Mouse (Mus musculus) midbrain, embryonic 15.5 days (tissue): Measurements from ENCODE around the gene Siva1. TPM values are rescaled to one million over a fixed set of nuclear protein-coding genes. Genes with fewer than 3 reads are reported as not detected.

ENCODE experiments used
- ATAC-seq: fragments of 200-750 bp; cut with Nextera tagmentation; replicated peaks from 2 replicates; pipeline ENCODE4 v1.8.0; 2017; ENCODE audit warnings: moderate TSS enrichment
- H3K27ac ChIP-seq: fragments of 300-500 bp; sonication (generic); 2 replicates; pipeline ENCODE4 v1.5.1; 2015; ENCODE audit warnings: mild to moderate bottlenecking, inconsistent platforms
- H3K27me3 ChIP-seq: fragments of 300-500 bp; sonication (generic); replicated peaks from 2 replicates; pipeline ENCODE4 v1.6.1; 2015; ENCODE audit warnings: inconsistent platforms
- H3K36me3 ChIP-seq: fragments of 300-500 bp; sonication (generic); replicated peaks from 2 replicates; pipeline ENCODE4 v1.6.1; 2015; ENCODE audit warnings: inconsistent platforms
- H3K4me1 ChIP-seq: fragments of 300-500 bp; sonication (generic); 2 replicates; pipeline ENCODE4 v1.6.1; 2015; ENCODE audit warnings: inconsistent platforms
- H3K4me2 ChIP-seq: fragments of 300-500 bp; sonication (generic); 2 replicates; pipeline ENCODE4 v1.6.1; 2015; ENCODE audit warnings: inconsistent platforms, mild to moderate bottlenecking, moderate library complexity
- H3K4me3 ChIP-seq: fragments of 300-500 bp; sonication (generic); 2 replicates; pipeline ENCODE4 v1.5.1; 2015; ENCODE audit warnings: mild to moderate bottlenecking, inconsistent platforms
- H3K9ac ChIP-seq: fragments of 300-500 bp; sonication (generic); 2 replicates; pipeline ENCODE4 v1.6.1; 2015; ENCODE audit warnings: mild to moderate bottlenecking, inconsistent platforms
- H3K9me3 ChIP-seq: fragments of 300-500 bp; sonication (generic); 2 replicates; pipeline ENCODE4 v1.6.1; 2016; ENCODE audit warnings: inconsistent platforms
- WGBS: fragments of 180-500 bp; shearing (Covaris S2); methylation state at CpG from one replicate; pipeline ENCODE4 v1.1.7; 2015; ENCODE audit warnings: mixed read lengths; 5-methylcytosine and 5-hydroxymethylcytosine counted together
- polyA plus RNA-seq: library from polyadenylated mRNA; unstranded; fragments of >200 nt; fragmentation: Nextera tagmentation; extraction: Ambion mirVana; gene quantifications from 2 replicates; pipeline ENCODE4 v1.2.1, GENCODE M21; 2015

Gene Siva1
- polyA plus RNA-seq, result 51.2 and 59.2 TPM in 2 replicates

DNA sequence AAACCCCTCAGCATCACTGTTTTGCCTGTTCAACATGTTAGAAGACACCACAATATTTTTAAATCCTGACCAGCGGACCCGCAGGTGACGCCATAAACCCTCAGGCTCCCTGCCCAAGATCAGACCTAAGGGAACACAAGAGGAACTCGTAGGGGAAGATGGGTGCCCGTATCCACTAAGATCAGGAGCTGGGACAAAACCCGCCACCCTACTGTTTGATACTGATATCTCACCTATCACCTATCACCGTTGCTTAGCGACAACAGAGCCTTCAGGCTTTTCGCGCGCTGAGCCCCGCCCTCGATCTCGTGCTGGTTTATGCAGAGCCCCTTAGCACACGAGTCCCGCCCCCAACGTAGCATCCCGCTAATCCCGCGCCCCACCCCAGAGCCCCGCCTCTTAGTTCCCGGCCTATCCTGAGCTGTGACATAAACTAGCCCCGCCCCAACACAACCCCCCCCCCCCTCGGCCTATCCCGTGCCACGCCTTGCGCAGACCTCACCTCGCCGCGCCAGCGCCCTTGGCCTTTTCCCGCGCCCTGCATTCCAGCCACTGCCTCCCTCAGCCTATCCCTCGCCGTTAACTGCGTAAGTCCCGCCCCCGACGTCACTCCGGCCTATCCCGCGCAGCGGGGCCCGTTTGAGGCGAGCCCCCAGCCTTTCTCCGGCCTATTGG, at the start of gene Siva1:
Gene Siva1, plus strand, starts transcription at position 500 of the 675 bp plus-strand sequence.
- Histone ChIP-seq H3K4me2 (peak within 1 kb of the TSS; percentile 62), H3K36me3 (peaks cover 7% of the 10 kb centered on the region; the same call in 1 of the 2 replicates), H3K27ac (peak within 1 kb of the TSS; percentile 74), H3K9ac (peak within 1 kb of the TSS; percentile 57), H3K27me3 (no peaks in the 10 kb centered on the region), H3K4me1 (peaks cover 23% of the 10 kb centered on the region), H3K9me3 (no peaks in the 10 kb centered on the region), H3K4me3 (peak within 1 kb of the TSS; percentile 63)
- ATAC-seq, result peak; percentile 96
- WGBS, result 1% methylated on average over 46 of the region's 46 CpGs

DNA sequence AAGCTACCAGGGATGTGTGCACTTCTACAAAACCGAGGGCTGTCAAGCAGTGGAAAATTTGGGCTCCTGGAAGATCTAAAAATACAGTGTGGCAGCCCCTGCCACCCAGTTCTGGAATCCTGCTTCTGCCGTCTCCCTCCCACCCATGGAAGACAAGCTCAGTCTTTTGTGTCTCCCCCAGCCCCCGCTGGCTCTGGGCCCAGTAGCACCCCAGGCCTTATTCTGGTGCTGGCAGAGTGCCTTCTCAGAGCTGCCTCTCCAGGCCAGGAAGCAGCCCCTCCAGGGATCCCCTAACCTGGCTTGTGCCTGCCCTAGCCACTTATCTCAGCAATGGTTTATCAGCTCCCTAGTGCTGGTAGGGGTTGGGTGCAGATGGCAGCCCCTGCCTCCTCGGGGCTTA, 49.5 kb upstream of the Siva1 start:
- Histone ChIP-seq H3K4me2 (no peak overlapping the region), H3K9ac (no peak overlapping the region), H3K36me3 (no peaks in the 10 kb centered on the region), H3K27ac (no peak overlapping the region), H3K4me1 (peaks cover 11% of the 10 kb centered on the region), H3K27me3 (peaks cover under 1% of the 10 kb centered on the region; the same call in 1 of the 2 replicates), H3K4me3 (no peak overlapping the region), H3K9me3 (no peaks in the 10 kb centered on the region)
- no peak for ATAC-seq
- WGBS, result 42% methylated on average over 4 of the region's 4 CpGs

DNA sequence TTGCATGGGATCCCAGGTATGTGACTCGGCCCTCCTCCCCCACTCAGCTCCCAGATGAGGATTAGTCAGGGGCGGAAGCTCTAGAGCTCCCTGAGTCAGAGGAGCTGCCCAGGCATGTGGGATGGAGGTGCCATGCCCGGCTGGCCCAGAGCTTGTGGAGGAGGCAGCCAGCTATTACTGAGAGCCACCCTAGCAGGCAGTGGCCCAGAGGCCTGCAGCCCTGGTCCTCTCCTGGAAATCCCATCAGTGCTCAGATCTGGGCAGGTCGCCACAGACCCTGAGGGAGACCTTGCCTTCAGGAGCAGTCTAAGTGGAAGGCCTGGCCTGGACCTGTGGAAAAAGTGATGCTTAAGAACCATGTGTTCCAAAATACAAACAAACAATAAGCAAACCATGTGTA, 48.9 kb upstream of the Siva1 start:
- ATAC-seq, result no peak
- Histone ChIP-seq H3K36me3 (no peaks in the 10 kb centered on the region), H3K4me2 (no peak overlapping the region), H3K27me3 (no peaks in the 10 kb centered on the region), H3K9me3 (no peaks in the 10 kb centered on the region), H3K4me3 (no peak overlapping the region), H3K4me1 (peaks cover 11% of the 10 kb centered on the region), H3K9ac (no peak overlapping the region), H3K27ac (no peak overlapping the region)
- 67% methylated on average over 4 of the region's 4 CpGs for WGBS

DNA sequence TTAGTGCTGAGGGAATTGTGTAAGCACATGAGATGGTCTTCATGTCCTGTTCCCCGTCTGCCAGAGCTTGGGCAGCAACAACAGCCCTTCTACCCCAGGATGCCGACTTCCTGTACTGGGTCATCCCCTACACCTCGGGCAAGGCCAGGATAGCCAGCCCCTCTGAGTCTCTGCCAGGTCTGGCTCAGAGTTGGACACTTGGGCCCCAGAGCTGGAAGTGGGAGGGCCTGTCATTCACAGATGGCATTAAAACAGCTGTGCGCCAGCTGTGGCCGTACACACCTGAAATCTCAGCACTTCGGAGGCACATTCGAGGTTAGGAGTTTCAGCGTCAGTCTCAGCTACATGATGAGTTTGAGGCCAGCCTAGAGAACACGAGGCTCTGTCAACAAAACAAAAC, 48.0 kb upstream of the Siva1 start:
- Histone ChIP-seq H3K4me1 (peaks cover 11% of the 10 kb centered on the region), H3K27me3 (no peaks in the 10 kb centered on the region), H3K27ac (no peak overlapping the region), H3K4me3 (no peak overlapping the region), H3K4me2 (no peak overlapping the region), H3K9ac (no peak overlapping the region), H3K9me3 (no peaks in the 10 kb centered on the region), H3K36me3 (no peaks in the 10 kb centered on the region)
- WGBS, result 77% methylated on average over 9 of the region's 9 CpGs
- no peak for ATAC-seq

DNA sequence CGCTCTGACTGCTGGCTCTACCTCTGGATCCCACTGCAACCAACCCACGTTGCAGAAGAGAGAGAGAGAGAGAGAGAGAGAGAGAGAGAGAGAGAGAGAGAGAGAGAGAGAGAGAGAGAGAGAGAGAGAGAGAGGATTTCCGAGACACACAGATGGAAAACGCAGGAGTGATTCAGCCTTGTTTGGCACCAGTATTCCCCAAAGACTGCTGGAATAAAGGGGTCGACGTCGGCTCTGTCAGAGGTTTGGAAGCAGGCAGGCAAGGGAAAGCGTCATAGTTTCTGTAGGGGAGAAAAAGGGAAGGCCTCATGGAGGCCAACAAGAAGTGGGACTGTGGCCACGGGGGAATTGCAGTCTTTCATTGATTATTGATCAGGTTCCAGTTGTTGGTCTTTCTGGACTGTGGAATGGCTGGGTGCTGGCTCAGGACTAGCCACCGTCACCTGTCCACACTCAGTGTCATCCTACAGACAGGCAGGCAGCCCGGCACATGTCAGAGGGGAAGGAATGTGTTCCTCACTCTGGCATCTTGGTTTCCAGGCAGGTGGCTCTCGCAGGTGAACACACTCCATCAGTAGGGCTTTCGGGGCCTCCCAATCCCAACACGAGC, 47.5 kb upstream of the Siva1 start:
- no peaks in the 10 kb centered on the region for H3K9me3 ChIP-seq
- H3K9ac ChIP-seq, result no peak overlapping the region
- H3K4me2 ChIP-seq, result no peak overlapping the region
- H3K27ac ChIP-seq, result no peak overlapping the region
- no peak for ATAC-seq
- H3K27me3 ChIP-seq, result no peaks in the 10 kb centered on the region
- WGBS, result 69% methylated on average over 14 of the region's 14 CpGs
- H3K4me1 ChIP-seq, result peaks cover 11% of the 10 kb centered on the region
- H3K4me3 ChIP-seq, result no peak overlapping the region
- no peaks in the 10 kb centered on the region for H3K36me3 ChIP-seq

DNA sequence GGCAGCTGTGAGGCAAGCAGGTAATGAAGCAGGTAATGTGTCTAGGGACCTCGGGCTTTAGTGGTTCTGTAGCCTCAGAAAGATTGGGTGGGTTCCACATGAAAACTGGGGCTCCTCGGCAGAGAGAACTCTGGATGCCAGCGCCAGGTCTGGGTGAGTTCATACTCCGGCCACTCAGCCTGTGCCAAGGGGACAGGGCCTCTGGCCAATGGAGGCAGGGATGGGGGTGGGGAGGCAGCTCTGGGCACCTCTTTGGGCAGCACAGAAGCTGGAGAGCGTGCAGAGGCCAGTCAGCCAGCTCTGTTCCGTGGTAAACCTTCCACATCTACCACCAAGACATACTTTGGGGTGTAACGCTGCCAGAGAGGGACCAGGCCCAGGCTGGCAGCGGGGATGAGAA, 46.9 kb upstream of the Siva1 start:
- H3K27ac ChIP-seq, result no peak overlapping the region
- H3K4me3 ChIP-seq, result no peak overlapping the region
- WGBS, result 81% methylated on average over 8 of the region's 8 CpGs
- no peak for ATAC-seq
- H3K36me3 ChIP-seq, result no peaks in the 10 kb centered on the region
- peaks cover 11% of the 10 kb centered on the region for H3K4me1 ChIP-seq
- no peak overlapping the region for H3K9ac ChIP-seq
- no peaks in the 10 kb centered on the region for H3K9me3 ChIP-seq
- no peak overlapping the region for H3K4me2 ChIP-seq
- H3K27me3 ChIP-seq, result no peaks in the 10 kb centered on the region

DNA sequence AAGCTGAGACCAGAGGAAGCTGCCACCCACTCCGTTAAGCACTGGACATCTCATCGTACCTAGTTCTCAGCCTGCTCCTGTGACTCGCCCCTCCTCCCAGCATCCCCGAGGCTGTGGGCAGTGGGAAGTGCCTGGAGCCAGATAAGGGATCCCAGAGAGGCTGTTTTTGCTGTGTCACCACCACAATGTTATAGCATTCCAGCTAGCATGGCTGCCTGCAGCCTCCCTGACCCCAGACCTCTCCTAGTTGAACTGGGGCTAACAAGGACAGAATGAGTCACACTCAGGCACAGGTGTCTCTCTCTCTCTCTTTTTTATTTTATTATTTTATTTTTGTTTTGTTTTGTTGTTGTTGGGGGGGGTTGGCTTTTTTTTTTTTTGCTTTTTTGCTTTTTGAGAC, 45.3 kb upstream of the Siva1 start:
- no peak overlapping the region for H3K4me2 ChIP-seq
- no peak overlapping the region for H3K4me3 ChIP-seq
- H3K4me1 ChIP-seq, result peaks cover 11% of the 10 kb centered on the region
- no peaks in the 10 kb centered on the region for H3K9me3 ChIP-seq
- H3K27me3 ChIP-seq, result no peaks in the 10 kb centered on the region
- WGBS, result 38% methylated on average over 4 of the region's 4 CpGs
- H3K27ac ChIP-seq, result no peak overlapping the region
- H3K9ac ChIP-seq, result no peak overlapping the region
- H3K36me3 ChIP-seq, result no peaks in the 10 kb centered on the region
- ATAC-seq, result no peak

DNA sequence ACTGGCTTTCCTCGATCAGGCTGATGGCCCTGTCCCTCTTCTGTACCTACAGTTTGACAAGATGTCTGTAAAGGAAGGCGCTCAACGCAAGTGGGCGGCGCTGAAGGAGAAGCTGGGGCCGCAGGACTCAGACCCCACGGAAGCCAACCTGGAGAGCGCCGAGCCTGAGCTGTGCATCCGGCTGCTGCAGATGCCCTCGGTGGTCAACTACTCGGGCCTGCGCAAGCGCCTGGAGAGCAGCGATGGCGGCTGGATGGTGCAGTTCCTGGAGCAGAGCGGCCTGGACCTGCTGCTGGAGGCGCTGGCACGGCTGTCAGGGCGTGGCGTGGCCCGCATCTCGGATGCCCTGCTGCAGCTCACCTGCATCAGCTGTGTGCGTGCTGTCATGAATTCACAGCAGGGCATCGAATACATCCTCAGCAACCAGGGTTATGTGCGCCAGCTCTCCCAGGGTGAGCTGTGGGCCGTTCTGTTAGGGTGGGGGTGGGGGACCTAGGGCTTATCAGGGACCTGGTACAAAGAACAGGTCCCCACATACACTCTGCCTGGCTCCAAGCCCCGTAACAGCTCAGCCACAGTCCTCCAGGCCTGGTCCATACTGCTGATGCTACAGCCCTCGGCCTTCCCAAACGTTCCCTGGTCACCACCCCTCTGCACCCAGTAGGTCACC, 44.4 kb upstream of the Siva1 start:
- Histone ChIP-seq H3K27ac (no peak overlapping the region), H3K4me2 (no peak overlapping the region), H3K36me3 (no peaks in the 10 kb centered on the region), H3K4me1 (peaks cover 2% of the 10 kb centered on the region), H3K27me3 (no peaks in the 10 kb centered on the region), H3K9me3 (no peaks in the 10 kb centered on the region), H3K9ac (no peak overlapping the region), H3K4me3 (no peak overlapping the region)
- WGBS, result 82% methylated on average over 30 of the region's 30 CpGs
- ATAC-seq, result no peak

DNA sequence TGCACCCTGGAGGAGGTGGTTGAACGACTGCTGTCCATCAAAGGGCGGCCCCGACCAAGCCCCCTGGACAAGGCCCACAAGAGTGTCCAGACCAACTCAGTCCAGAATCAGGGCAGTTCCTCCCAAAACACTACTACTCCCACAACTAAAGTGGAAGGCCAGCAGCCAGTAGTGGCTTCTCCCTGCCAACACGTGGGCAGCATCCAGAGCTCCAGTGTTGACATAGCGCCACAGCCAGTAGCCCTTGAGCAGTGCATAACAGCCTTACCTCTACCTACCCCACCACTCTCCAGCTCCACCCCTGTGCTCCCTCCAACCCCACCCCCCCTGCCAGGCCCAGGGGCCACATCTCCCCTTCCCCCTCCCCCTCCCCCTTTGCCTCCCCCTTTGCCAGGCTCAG, 40.5 kb upstream of the Siva1 start:
- H3K4me3 ChIP-seq, result no peak overlapping the region
- H3K9me3 ChIP-seq, result no peaks in the 10 kb centered on the region
- no peak overlapping the region for H3K9ac ChIP-seq
- no peak for ATAC-seq
- H3K36me3 ChIP-seq, result no peaks in the 10 kb centered on the region
- no peak overlapping the region for H3K4me2 ChIP-seq
- H3K27me3 ChIP-seq, result no peaks in the 10 kb centered on the region
- WGBS, result 81% methylated on average over 5 of the region's 5 CpGs
- no peaks in the 10 kb centered on the region for H3K4me1 ChIP-seq
- no peak overlapping the region for H3K27ac ChIP-seq

DNA sequence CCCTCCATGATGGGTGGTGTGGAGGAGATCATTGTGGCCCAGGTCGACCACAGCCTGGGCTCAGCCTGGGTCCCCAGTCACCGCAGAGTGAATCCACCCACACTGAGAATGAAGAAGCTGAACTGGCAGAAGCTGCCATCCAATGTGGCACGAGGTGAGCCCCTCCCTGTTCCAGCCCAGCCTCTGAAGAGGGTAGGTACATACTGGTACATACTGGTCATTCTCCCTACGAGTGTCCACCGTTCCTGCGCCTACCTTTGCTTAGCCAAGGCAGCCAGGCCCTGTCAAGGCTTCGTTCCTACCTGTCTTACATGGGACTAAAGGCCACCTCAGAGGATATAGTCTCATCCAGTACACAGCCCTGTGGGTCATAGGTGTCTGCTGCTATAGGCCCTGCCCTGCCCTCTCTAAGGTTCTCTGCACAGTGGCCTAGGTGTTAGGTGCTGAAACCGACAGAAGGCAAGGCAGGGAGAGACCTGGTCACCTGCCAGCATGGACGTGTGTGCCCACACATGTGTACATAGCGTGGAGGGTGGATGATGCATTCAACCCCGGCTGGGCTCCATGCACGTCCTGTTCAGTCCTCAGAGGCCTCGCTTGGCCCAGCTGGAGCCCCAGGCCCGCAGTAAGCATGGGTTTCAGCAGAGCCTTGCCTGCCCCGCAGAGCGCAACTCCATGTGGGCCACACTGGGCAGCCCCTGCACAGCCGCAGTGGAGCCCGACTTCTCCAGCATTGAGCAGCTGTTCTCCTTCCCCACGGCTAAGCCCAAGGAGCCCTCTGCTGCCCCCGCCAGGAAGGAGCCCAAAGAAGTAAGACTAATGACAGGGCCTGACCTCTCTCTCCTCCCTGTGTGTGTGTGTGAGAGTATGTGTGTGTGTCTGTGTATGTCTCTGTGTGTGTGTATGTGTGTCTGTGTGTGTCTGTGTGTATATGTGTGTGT, 39.5 kb upstream of the Siva1 start:
- Histone ChIP-seq H3K9me3 (no peaks in the 10 kb centered on the region), H3K4me2 (no peak overlapping the region), H3K4me3 (no peak overlapping the region), H3K4me1 (no peaks in the 10 kb centered on the region), H3K9ac (no peak overlapping the region), H3K27me3 (no peaks in the 10 kb centered on the region), H3K27ac (no peak overlapping the region), H3K36me3 (no peaks in the 10 kb centered on the region)
- WGBS, result 60% methylated on average over 20 of the region's 20 CpGs
- ATAC-seq, result peak; percentile 48

DNA sequence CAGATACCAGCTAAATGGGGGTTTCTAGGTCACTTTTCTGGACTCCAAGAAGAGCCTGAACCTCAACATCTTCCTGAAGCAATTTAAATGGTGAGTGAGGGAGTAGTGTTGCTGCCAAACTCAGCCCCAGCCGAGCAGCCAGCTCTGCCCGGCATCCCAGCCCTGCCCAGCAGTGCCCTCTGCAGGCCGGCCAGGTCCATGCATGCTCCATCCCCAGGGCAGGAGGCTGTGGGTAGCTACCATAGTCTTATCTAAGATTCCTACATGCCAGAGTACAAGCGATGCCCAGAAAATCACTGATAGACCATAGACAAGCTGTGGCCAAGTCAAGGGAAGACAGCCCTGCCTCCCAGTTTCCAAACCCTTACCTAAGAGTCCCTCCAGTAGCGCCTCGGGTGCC, 38.7 kb upstream of the Siva1 start:
- ATAC-seq, result peak; percentile 59; the same call in 1 of the 2 replicates
- no peaks in the 10 kb centered on the region for H3K4me1 ChIP-seq
- no peaks in the 10 kb centered on the region for H3K36me3 ChIP-seq
- H3K4me2 ChIP-seq, result no peak overlapping the region
- no peak overlapping the region for H3K4me3 ChIP-seq
- no peaks in the 10 kb centered on the region for H3K9me3 ChIP-seq
- WGBS, result 44% methylated on average over 6 of the region's 6 CpGs
- no peak overlapping the region for H3K9ac ChIP-seq
- no peak overlapping the region for H3K27ac ChIP-seq
- no peaks in the 10 kb centered on the region for H3K27me3 ChIP-seq

DNA sequence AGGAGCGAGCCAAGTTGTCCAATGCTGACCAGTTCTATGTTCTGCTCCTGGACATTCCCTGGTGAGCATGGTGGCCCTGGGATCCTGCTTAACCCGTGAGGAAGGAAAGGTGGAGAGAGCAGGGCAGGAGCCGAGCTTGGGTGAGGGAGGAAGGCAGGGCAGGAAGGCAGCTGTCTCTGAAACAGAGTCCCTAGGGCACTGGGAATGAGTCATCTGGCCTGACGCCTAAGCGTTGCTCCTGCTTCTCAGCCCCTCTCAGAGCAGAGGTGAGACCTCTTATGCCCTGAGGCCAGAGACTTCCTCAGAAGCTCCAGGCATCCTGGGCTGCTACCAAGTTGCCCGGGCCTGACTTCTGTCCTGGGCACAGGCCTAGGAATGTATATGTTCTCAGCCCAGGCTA, 37.5 kb upstream of the Siva1 start:
- Histone ChIP-seq H3K4me3 (no peak overlapping the region), H3K9ac (no peak overlapping the region), H3K9me3 (no peaks in the 10 kb centered on the region), H3K36me3 (no peaks in the 10 kb centered on the region), H3K27me3 (no peaks in the 10 kb centered on the region), H3K4me1 (no peaks in the 10 kb centered on the region), H3K27ac (no peak overlapping the region), H3K4me2 (no peak overlapping the region)
- ATAC-seq, result no peak
- 77% methylated on average over 6 of the region's 6 CpGs for WGBS
